ENCODE assay signal across 30 mouse cellular contexts in genomic region chr16:76983696-76984095, GRCm38 (mm10).
"Had no signal": no experiment of that assay in that cellular context is flagged by ENCODE, and none has a peak within 500 bp of the region (broad histone marks: within the 10 kb centered on the region; RNA-seq: fewer than 3 reads in every experiment).

No protein-coding gene starts in this region.

- DNase-seq: heart, postnatal 10 days; heart, postnatal 14 days; heart, postnatal 36 days; heart, postnatal 4 days; kidney, adult 11 months; kidney, adult 18-20 months; kidney, adult 2 months; kidney, adult 8-10 months; kidney, adult 9 months; kidney, postnatal 10 days; kidney, postnatal 14 days; kidney, postnatal 25 days; kidney, postnatal 36 days; kidney, postnatal 4 days; layer of hippocampus, adult 9-11 months; layer of hippocampus, postnatal 36 days had no signal

- H3K27ac ChIP-seq: heart, embryonic 13.5 days; heart, embryonic 15.5 days; hindbrain, embryonic 10.5 days; hindbrain, embryonic 12.5 days; hindbrain, embryonic 13.5 days; hindbrain, embryonic 14.5 days; hindbrain, embryonic 15.5 days; hindbrain, postnatal 0 days; intestine, embryonic 15.5 days; kidney, embryonic 15.5 days; kidney, postnatal 0 days; layer of hippocampus, adult 2 months; left cerebral cortex, adult 2 months had no signal

- H3K4me3 ChIP-seq: heart, embryonic 12.5 days; heart, embryonic 13.5 days; heart, embryonic 15.5 days; hindbrain, embryonic 10.5 days; hindbrain, embryonic 12.5 days; hindbrain, embryonic 13.5 days; hindbrain, embryonic 15.5 days; intestine, embryonic 15.5 days; kidney, embryonic 15.5 days; layer of hippocampus, adult 2 months; left cerebral cortex, adult 2 months had no signal
